Mouse (Mus musculus) erythroid progenitor cell, adult 5-6 weeks (primary cell): ENCODE results near the gene Lhfpl2. TPM values are rescaled to one million over a fixed set of nuclear protein-coding genes. Genes with fewer than 3 reads are reported as not detected.

Source experiments
- ATAC-seq: replicated peaks from 2 replicates; pipeline ENCODE4 v1.8.0; 2016; ENCODE audit warnings: moderate number of reproducible peaks, mild to moderate bottlenecking, moderate TSS enrichment, inconsistent platforms; ENCODE audit not compliant: poor library complexity, low FRiP score, severe bottlenecking
- total RNA-seq, 2 experiments: library from RNA; stranded (forward) in 1 of 2; stranded (reverse) in 1 of 2; fragments of 150-400 nt in 1 of 2; fragments of 186-747, 209-891 nt in 1 of 2; gene quantifications; 2 replicates each; pipeline versions ENCODE4 v1.2.3 to v1.2.4; 2015 to 2017; ENCODE audit warnings: low replicate concordance in 2 of 2

Gene Lhfpl2
- total RNA-seq, 2 experiments from 2014 or later = 6.7 to 7.8 TPM

- no peak for ATAC-seq
These were observed 110.7 kb downstream of the Lhfpl2 start for GRCm38 (mm10) chr13:94168319-94168718.

GRCm38 (mm10) chr13:94169325-94169916, 111.8 kb downstream of the Lhfpl2 start:
- no peak for ATAC-seq

GRCm38 (mm10) chr13:94171612-94172011, 114.0 kb downstream of the Lhfpl2 start:
- no peak for ATAC-seq

GRCm38 (mm10) chr13:94172533-94173310, 115.1 kb downstream of the Lhfpl2 start:
- no peak for ATAC-seq

- ATAC-seq = peak; percentile 68
These were observed 116.3 kb downstream of the Lhfpl2 start for GRCm38 (mm10) chr13:94173633-94174576.

- peak; percentile 27 for ATAC-seq
These were observed 117.1 kb downstream of the Lhfpl2 start for GRCm38 (mm10) chr13:94174577-94175279.

GRCm38 (mm10) chr13:94175379-94176050, 117.9 kb downstream of the Lhfpl2 start:
- peak; percentile 36; the same call in 1 of the 2 replicates for ATAC-seq

- ATAC-seq = 0 out of 2 replicates have a peak, but pooled peaks have one; percentile 43
These were observed 119.6 kb downstream of the Lhfpl2 start for GRCm38 (mm10) chr13:94177148-94177547.

GRCm38 (mm10) chr13:94178401-94179040, 120.9 kb downstream of the Lhfpl2 start:
- no peak for ATAC-seq

GRCm38 (mm10) chr13:94180477-94181420, 123.2 kb downstream of the Lhfpl2 start:
- no peak for ATAC-seq

- ATAC-seq = no peak
These were observed 124.4 kb downstream of the Lhfpl2 start for GRCm38 (mm10) chr13:94182026-94182425.

- ATAC-seq = no peak
These were observed 125.9 kb downstream of the Lhfpl2 start for GRCm38 (mm10) chr13:94183372-94184021.

- no peak for ATAC-seq
These were observed 127.3 kb downstream of the Lhfpl2 start for GRCm38 (mm10) chr13:94184726-94185456.

- ATAC-seq = no peak
These were observed 128.0 kb downstream of the Lhfpl2 start for GRCm38 (mm10) chr13:94185631-94186030.

- ATAC-seq = no peak
These were observed 130.8 kb downstream of the Lhfpl2 start for GRCm38 (mm10) chr13:94188200-94189086.
